Mouse (Mus musculus) stomach, embryonic 16.5 days (tissue): ENCODE results near the gene Gclm. TPM values are rescaled to one million over a fixed set of nuclear protein-coding genes. Genes with fewer than 3 reads are reported as not detected.
"Not testable (repeated sequence)": the region's sequence is repeated elsewhere in the genome, so short reads cannot be mapped to it uniquely, and the experiment has no call there.

Experiments
- ATAC-seq: fragments of 200-750 bp; cut with Nextera tagmentation; 2 replicates; pipeline ENCODE4 v1.8.0; 2017; ENCODE audit warnings: moderate number of reproducible peaks, moderate TSS enrichment; ENCODE audit not compliant: insufficient read depth, low FRiP score
- H3K27ac ChIP-seq: fragments of 300-500 bp; sonication (generic); 2 replicates; pipeline ENCODE4 v1.5.1; 2014; ENCODE audit warnings: low read length
- H3K27me3 ChIP-seq: fragments of 300-500 bp; sonication (generic); 2 replicates; pipeline ENCODE4 v1.6.1; 2014; ENCODE audit warnings: low read length, control low read depth, mixed read lengths; ENCODE audit not compliant: control insufficient read depth, insufficient read depth
- H3K36me3 ChIP-seq: fragments of 300-500 bp; sonication (generic); 2 replicates; pipeline ENCODE4 v1.6.1; 2014; ENCODE audit warnings: low read length; ENCODE audit not compliant: control insufficient read depth, insufficient read depth
- H3K4me1 ChIP-seq: fragments of 300-500 bp; sonication (generic); 2 replicates; pipeline ENCODE4 v1.6.1; 2014; ENCODE audit warnings: low read length, control low read depth, mixed read lengths; ENCODE audit not compliant: control insufficient read depth, insufficient read depth
- H3K4me2 ChIP-seq: fragments of 300-500 bp; sonication (generic); 2 replicates; pipeline ENCODE4 v1.6.1; 2014; ENCODE audit warnings: low read depth, low read length, mixed read lengths
- H3K4me3 ChIP-seq: fragments of 300-500 bp; sonication (generic); replicated peaks from 2 replicates; pipeline ENCODE4 v1.5.1; 2014; ENCODE audit warnings: mild to moderate bottlenecking, low read length
- H3K9ac ChIP-seq: fragments of 300-500 bp; sonication (generic); 2 replicates; pipeline ENCODE4 v1.6.1; 2014; ENCODE audit warnings: low read length
- H3K9me3 ChIP-seq: fragments of 300-500 bp; sonication (generic); replicated peaks from 2 replicates; pipeline ENCODE4 v1.6.1; 2016; ENCODE audit warnings: low read length, control low read depth; ENCODE audit not compliant: control insufficient read depth
- WGBS: fragments of 180-500 bp; shearing (Covaris S2); extraction: QIAGEN DNeasy Blood & Tissue Kit; methylation state at CpG from one replicate; pipeline ENCODE4 v1.1.7; 2014; 5-methylcytosine and 5-hydroxymethylcytosine counted together
- polyA plus RNA-seq: library from polyadenylated mRNA; unstranded; fragments of >200 nt; fragmentation: Nextera tagmentation; extraction: Ambion mirVana; gene quantifications from 2 replicates; pipeline ENCODE4 v1.2.1, GENCODE M21; 2015

Gclm gene
- polyA plus RNA-seq, 1 experiment from 2014 or later: 60.8 TPM

GRCm38 (mm10) chr3:122221240-122222036 is 23.9 kb upstream of the Gclm start:
- Histone ChIP-seq H3K27ac (no peak overlapping the region), H3K9me3 (no peaks in the 10 kb centered on the region), H3K27me3 (no peaks in the 10 kb centered on the region), H3K4me3 (no peak overlapping the region), H3K9ac (no peak overlapping the region), H3K4me1 (no peaks in the 10 kb centered on the region), H3K36me3 (no peaks in the 10 kb centered on the region), H3K4me2 (no peak overlapping the region)
- ATAC-seq: no peak
- WGBS: 76% methylated on average over 3 of the region's 3 CpGs

GRCm38 (mm10) chr3:122226972-122227371 is 18.4 kb upstream of the Gclm start:
- WGBS: 60% methylated on average over 6 of the region's 6 CpGs
- not testable (repeated sequence) for ATAC-seq, H3K4me1 ChIP-seq, H3K9ac ChIP-seq, H3K27ac ChIP-seq, H3K27me3 ChIP-seq, H3K9me3 ChIP-seq, H3K36me3 ChIP-seq, H3K4me3 ChIP-seq, H3K4me2 ChIP-seq

- H3K27ac ChIP-seq: no peak overlapping the region
- H3K4me1 ChIP-seq: no peaks in the 10 kb centered on the region
- 42% methylated on average over 1 of the region's 1 CpGs for WGBS
- H3K36me3 ChIP-seq: no peaks in the 10 kb centered on the region
- no peak overlapping the region for H3K9ac ChIP-seq
- H3K4me2 ChIP-seq: no peak overlapping the region
- H3K27me3 ChIP-seq: no peaks in the 10 kb centered on the region
- no peaks in the 10 kb centered on the region for H3K9me3 ChIP-seq
- H3K4me3 ChIP-seq: no peak overlapping the region
- no peak for ATAC-seq
Measured at GRCm38 (mm10) chr3:122235772-122236171, 9.6 kb upstream of the Gclm start.

GRCm38 (mm10) chr3:122242876-122243275 is 2.5 kb upstream of the Gclm start:
- Histone ChIP-seq H3K4me2 (no peak overlapping the region), H3K36me3 (no peaks in the 10 kb centered on the region), H3K4me1 (peaks cover 16% of the 10 kb centered on the region; the same call in 1 of the 2 replicates), H3K27ac (no peak overlapping the region), H3K9ac (no peak overlapping the region), H3K27me3 (no peaks in the 10 kb centered on the region), H3K4me3 (no peak overlapping the region), H3K9me3 (no peaks in the 10 kb centered on the region)
- WGBS: 50% methylated on average over 6 of the region's 6 CpGs
- no peak for ATAC-seq

- WGBS: 45% methylated on average over 14 of the region's 14 CpGs
- Histone ChIP-seq H3K4me2 (0 out of 2 replicates have a peak overlapping the region, but pooled peaks have one; percentile 5), H3K27ac (peak overlapping the region; percentile 54; the same call in 1 of the 2 replicates), H3K9me3 (no peaks in the 10 kb centered on the region), H3K9ac (no peak overlapping the region), H3K4me3 (no peak overlapping the region), H3K4me1 (peaks cover 16% of the 10 kb centered on the region; the same call in 1 of the 2 replicates), H3K36me3 (no peaks in the 10 kb centered on the region), H3K27me3 (no peaks in the 10 kb centered on the region)
- ATAC-seq: no peak
Measured at GRCm38 (mm10) chr3:122243416-122244167, 1.8 kb upstream of the Gclm start.

GRCm38 (mm10) chr3:122244759-122245158 is 598 bp upstream of the Gclm start:
- 47% methylated on average over 6 of the region's 6 CpGs for WGBS
- no peak for ATAC-seq
- no peaks in the 10 kb centered on the region for H3K27me3 ChIP-seq
- H3K9ac ChIP-seq: peak overlapping the region; percentile 48
- H3K4me1 ChIP-seq: peaks cover 16% of the 10 kb centered on the region; the same call in 1 of the 2 replicates
- H3K36me3 ChIP-seq: no peaks in the 10 kb centered on the region
- H3K9me3 ChIP-seq: no peaks in the 10 kb centered on the region
- H3K4me2 ChIP-seq: peak overlapping the region; percentile 58
- no peak overlapping the region for H3K27ac ChIP-seq
- H3K4me3 ChIP-seq: peak overlapping the region; percentile 88

- Histone ChIP-seq H3K4me2 (peak overlapping the region; percentile 81), H3K4me3 (peak overlapping the region; percentile 88), H3K9me3 (no peaks in the 10 kb centered on the region), H3K36me3 (no peaks in the 10 kb centered on the region), H3K9ac (peak overlapping the region; percentile 90), H3K27ac (peak overlapping the region; percentile 87), H3K4me1 (peaks cover 16% of the 10 kb centered on the region; the same call in 1 of the 2 replicates), H3K27me3 (no peaks in the 10 kb centered on the region)
- peak; percentile 49; the same call in 1 of the 2 replicates for ATAC-seq
- WGBS: under 1% methylated on average over 50 of the region's 50 CpGs
Measured at GRCm38 (mm10) chr3:122245878-122246332, 548 bp downstream of the Gclm start.

GRCm38 (mm10) chr3:122246406-122246805 is 1.0 kb downstream of the Gclm start:
- H3K4me2 ChIP-seq: peak overlapping the region; percentile 81
- peaks cover 16% of the 10 kb centered on the region; the same call in 1 of the 2 replicates for H3K4me1 ChIP-seq
- ATAC-seq: no peak
- H3K4me3 ChIP-seq: peak overlapping the region; percentile 88
- 0 out of 2 replicates have a peak, but pooled peaks cover under 1% of the 10 kb centered on the region for H3K9me3 ChIP-seq
- no peaks in the 10 kb centered on the region for H3K36me3 ChIP-seq
- WGBS: 29% methylated on average over 6 of the region's 6 CpGs
- H3K27ac ChIP-seq: no peak overlapping the region
- H3K27me3 ChIP-seq: no peaks in the 10 kb centered on the region
- peak overlapping the region; percentile 90 for H3K9ac ChIP-seq
